Comparison of ENCODE assay signal across 28 mouse cellular contexts in genomic region chr15:96689919-96690318, GRCm38 (mm10). TPM values are rescaled to one million over a fixed set of nuclear protein-coding genes. Genes with fewer than 3 reads are reported as not detected.
DNase-seq lines count a peak whose midpoint lies in the region; ATAC-seq and TF ChIP-seq lines count a peak whose summit lies in the region.
"Had no signal": no experiment of that assay in that cellular context is flagged by ENCODE, and none has a peak within 500 bp of the region (broad histone marks: within the 10 kb centered on the region; RNA-seq: fewer than 3 reads in every experiment).

No protein-coding gene starts in this region.

- intact Hi-C loops in heart, adult 2 months (cut with DNase I) = loop anchor here (10.0 kb wide), 1 partner anchor 495 kb away; no protein-coding TSS in a partner anchor

- H3K27ac ChIP-seq in heart, embryonic 16.5 days (ENCODE audit: low read length) = 0 out of 2 replicates have a peak overlapping the region, but pooled peaks have one; percentile 16
- no peak overlapping the region for H3K27ac ChIP-seq in heart, adult 2 months
- H3K27ac ChIP-seq in limb, embryonic 13.5 days = peak overlapping the region; percentile 63; the same call in 1 of the 2 replicates
- H3K27ac ChIP-seq in limb, embryonic 10.5 days = no peak overlapping the region
- H3K27ac ChIP-seq: embryonic facial prominence, embryonic 12.5 days; embryonic facial prominence, embryonic 15.5 days; gastrocnemius, adult 2 months; hindbrain, embryonic 14.5 days; hindbrain, postnatal 0 days had no signal

- H3K9ac ChIP-seq in heart, embryonic 16.5 days (ENCODE audit: low read length) = no peak overlapping the region
- H3K9ac ChIP-seq in heart, adult 2 months (ENCODE audit: low read depth, low read length) = no peak overlapping the region
- H3K9ac ChIP-seq in limb, embryonic 13.5 days = no peak overlapping the region
- H3K9ac ChIP-seq: embryonic facial prominence, embryonic 12.5 days; embryonic facial prominence, embryonic 15.5 days; forebrain, postnatal 0 days; heart, embryonic 12.5 days; heart, embryonic 15.5 days; hindbrain, embryonic 14.5 days had no signal

- no peak for TF ChIP-seq CTCF in heart, adult 2 months (IDR thresholded peaks at IDR 0.05)

- no peaks in the 10 kb centered on the region for H3K79me2 ChIP-seq in heart, adult 2 months (replicated peaks; ENCODE audit: control insufficient read depth, insufficient read depth, low read length)
- H3K79me2 ChIP-seq in myocyte (ENCODE audit: control insufficient read depth, insufficient read depth) = peaks cover 36% of the 10 kb centered on the region

- H3K27me3 ChIP-seq in heart, embryonic 16.5 days (ENCODE audit: control insufficient read depth, insufficient read depth, low read length) = no peaks in the 10 kb centered on the region
- no peaks in the 10 kb centered on the region for H3K27me3 ChIP-seq in heart, adult 2 months (ENCODE audit: control insufficient read depth, insufficient read depth, low read length)
- no peaks in the 10 kb centered on the region for H3K27me3 ChIP-seq in limb, embryonic 13.5 days
- H3K27me3 ChIP-seq in limb, embryonic 10.5 days (ENCODE audit: low read depth, poor library complexity, severe bottlenecking) = no peaks in the 10 kb centered on the region
- no peaks in the 10 kb centered on the region for H3K27me3 ChIP-seq in myocyte (ENCODE audit: control insufficient read depth, insufficient read depth, insufficient read length)
- H3K27me3 ChIP-seq: CH12.LX; embryonic facial prominence, embryonic 12.5 days; embryonic facial prominence, embryonic 15.5 days; heart, embryonic 12.5 days; heart, embryonic 15.5 days had no signal

- peaks cover 70% of the 10 kb centered on the region for H3K36me3 ChIP-seq in heart, embryonic 16.5 days (ENCODE audit: control insufficient read depth, insufficient read depth)
- peaks cover 53% of the 10 kb centered on the region for H3K36me3 ChIP-seq in heart, adult 2 months (ENCODE audit: control insufficient read depth, insufficient read depth, low read length)
- peaks cover 78% of the 10 kb centered on the region for H3K36me3 ChIP-seq in limb, embryonic 13.5 days
- H3K36me3 ChIP-seq in limb, embryonic 10.5 days = peaks cover 84% of the 10 kb centered on the region
- peaks cover 77% of the 10 kb centered on the region for H3K36me3 ChIP-seq in myocyte (ENCODE audit: control insufficient read depth, insufficient read depth)

- ATAC-seq in heart, embryonic 16.5 days (replicated peaks; ENCODE audit: extremely low read depth, insufficient read depth, low FRiP score) = no peak
- no peak for ATAC-seq in limb, embryonic 13.5 days (ENCODE audit: low FRiP score, low read depth)
- ATAC-seq: activated CD4-positive, CD25-positive, alpha-beta regulatory T cell, adult 4 months; forebrain, embryonic 14.5 days; forebrain, postnatal 0 days; hindbrain, postnatal 0 days; intestine, postnatal 0 days had no signal

- no peaks in the 10 kb centered on the region for H3K9me3 ChIP-seq in heart, embryonic 16.5 days (replicated peaks; ENCODE audit: control insufficient read depth, low read length)
- H3K9me3 ChIP-seq in limb, embryonic 13.5 days = no peaks in the 10 kb centered on the region
- H3K9me3 ChIP-seq in limb, embryonic 10.5 days (replicated peaks) = no peaks in the 10 kb centered on the region
- H3K9me3 ChIP-seq: embryonic facial prominence, embryonic 12.5 days; embryonic facial prominence, embryonic 15.5 days; G1E; heart, embryonic 12.5 days; heart, embryonic 15.5 days had no signal

- H3K4me1 ChIP-seq in heart, embryonic 16.5 days (ENCODE audit: control insufficient read depth, insufficient read depth, low read length) = peaks cover 18% of the 10 kb centered on the region
- peaks cover 2% of the 10 kb centered on the region for H3K4me1 ChIP-seq in heart, adult 2 months (ENCODE audit: control insufficient read depth, insufficient read depth, low read length)
- H3K4me1 ChIP-seq in limb, embryonic 13.5 days = peaks cover 19% of the 10 kb centered on the region
- H3K4me1 ChIP-seq in limb, embryonic 10.5 days = no peaks in the 10 kb centered on the region
- H3K4me1 ChIP-seq: embryonic facial prominence, embryonic 12.5 days had no signal

- no peak for DNase-seq in heart, adult 2 months
- DNase-seq in limb, embryonic 10.5 days (ENCODE audit: low spot score) = no peak
- no peak for DNase-seq in neural tube, embryonic 10.5 days (ENCODE audit: extremely low spot score, low spot score)
- DNase-seq in cerebellum, adult 11-12 months = no peak
- DNase-seq: adrenal gland, adult 8-10 months; adrenal gland, postnatal 25 days; B cell, adult 2 months; cerebellum, adult 18-20 months; cerebellum, adult 9-11 months; cerebellum, postnatal 25 days; forebrain, postnatal 0 days; gastrocnemius, adult 2 months; gastrocnemius, postnatal 14 days; heart, postnatal 36 days had no signal

- TF ChIP-seq POLR2A in heart, adult 2 months (IDR thresholded peaks at IDR 0.05; ENCODE audit: insufficient read depth, low read depth, low read length) = no peak
- TF ChIP-seq POLR2A in myocyte (IDR thresholded peaks at IDR 0.05; ENCODE audit: insufficient read length, low read depth) = peak; percentile 67

- 77% methylated on average over 9 of the region's 9 CpGs for WGBS in heart, embryonic 16.5 days
- WGBS in heart, adult 2 months = 68% methylated on average over 9 of the region's 9 CpGs
- 86% methylated on average over 9 of the region's 9 CpGs for WGBS in limb, embryonic 13.5 days
- WGBS in limb, embryonic 10.5 days = 92% methylated on average over 9 of the region's 9 CpGs

- no peak for TF ChIP-seq EP300 in heart, adult 2 months (IDR thresholded peaks at IDR 0.05; ENCODE audit: insufficient read depth, low read depth, low read length)

- no peak overlapping the region for H3K4me2 ChIP-seq in heart, embryonic 16.5 days (ENCODE audit: low read depth, low read length)
- H3K4me2 ChIP-seq in limb, embryonic 13.5 days (replicated peaks) = no peak overlapping the region
- H3K4me2 ChIP-seq in myocyte (ENCODE audit: low read depth) = no peak overlapping the region
- H3K4me2 ChIP-seq: embryonic facial prominence, embryonic 12.5 days; embryonic facial prominence, embryonic 15.5 days; heart, embryonic 12.5 days; heart, embryonic 15.5 days; hindbrain, embryonic 14.5 days had no signal

- no peak overlapping the region for H3ac ChIP-seq in myocyte (ENCODE audit: control insufficient read depth, insufficient read length)

- no peak overlapping the region for H3K4me3 ChIP-seq in heart, embryonic 16.5 days (ENCODE audit: low read length)
- H3K4me3 ChIP-seq in heart, adult 2 months = no peak overlapping the region
- no peak overlapping the region for H3K4me3 ChIP-seq in limb, embryonic 13.5 days
- no peak overlapping the region for H3K4me3 ChIP-seq in limb, embryonic 10.5 days
- H3K4me3 ChIP-seq in myocyte = no peak overlapping the region
- H3K4me3 ChIP-seq: embryonic facial prominence, embryonic 12.5 days; embryonic facial prominence, embryonic 15.5 days; gastrocnemius, adult 2 months; heart, embryonic 12.5 days; heart, embryonic 15.5 days had no signal

TF ChIP-seq in myocyte, 11 proteins besides CTCF, POLR2A, EP300 and RAD21:
- TF ChIP-seq MAX (IDR thresholded peaks at IDR 0.05; ENCODE audit: low read depth) (no peak), POLR2AphosphoS2 (IDR thresholded peaks at IDR 0.05; ENCODE audit: insufficient read length, low read depth) (peak; percentile 95), MYOG (IDR thresholded peaks at IDR 0.05; ENCODE audit: control insufficient read depth in 1 of 3, insufficient read depth in 1 of 3, insufficient read length in 2 of 3, low read depth in 2 of 3) (no peak)
TF ChIP-seq in myocyte: peak in this region for 1.

RNA-seq across cellular contexts. Expression of gene Slc38a2, which starts 9.6 kb away (rescaled TPM):
- polyA plus RNA-seq in heart, embryonic 16.5 days (2015; fragmentation: Nextera tagmentation; extraction: Ambion mirVana) = 178 and 190 TPM in 2 replicates
- total RNA-seq in heart, adult 2 months (2021) = 100 to 1,000 TPM; 149 to 209 TPM
- 59.3 and 109 TPM in 2 replicates for polyA plus RNA-seq in heart, adult 2 months (2012; rRNA removed)
- polyA plus RNA-seq in limb, embryonic 13.5 days (2015; fragmentation: Nextera tagmentation; extraction: Ambion mirVana) = 157 and 165 TPM in 2 replicates
- polyA plus RNA-seq in limb, embryonic 10.5 days (2016; fragmentation: Nextera tagmentation; extraction: Ambion mirVana) = 173 and 198 TPM in 2 replicates
- 95.0 TPM for polyA plus RNA-seq in myocyte (2012; fragmentation: generic; extraction: Trizol)

RNA-seq across cellular contexts. Expression of gene Slc38a1, which starts 47.2 kb away (rescaled TPM):
- polyA plus RNA-seq in heart, embryonic 16.5 days (2015; fragmentation: Nextera tagmentation; extraction: Ambion mirVana) = 70.7 and 71.2 TPM in 2 replicates
- 10 to 100 TPM; 11.8 to 12.8 TPM for total RNA-seq in heart, adult 2 months (2021)
- 12.7 and 14.2 TPM in 2 replicates for polyA plus RNA-seq in heart, adult 2 months (2012; rRNA removed)
- 94.5 and 95.9 TPM in 2 replicates for polyA plus RNA-seq in limb, embryonic 13.5 days (2015; fragmentation: Nextera tagmentation; extraction: Ambion mirVana)
- 141 and 149 TPM in 2 replicates for polyA plus RNA-seq in limb, embryonic 10.5 days (2016; fragmentation: Nextera tagmentation; extraction: Ambion mirVana)
- polyA plus RNA-seq in myocyte (2012; fragmentation: generic; extraction: Trizol) = 28.5 TPM
- polyA plus RNA-seq: G1E had no signal

Comparison
In these comparisons a context has a peak if more than half of its experiments do, and no peak if none do; other contexts are left out.
1. H3K27ac ChIP-seq: peak in heart, embryonic 16.5 days (single experiment) and limb, embryonic 13.5 days (single experiment); none in heart, adult 2 months (single experiment) and limb, embryonic 10.5 days (single experiment).